Mouse (Mus musculus) hindbrain, embryonic 14.5 days (tissue): Measurements from ENCODE around the gene Epb41l1. TPM values are rescaled to one million over a fixed set of nuclear protein-coding genes. Genes with fewer than 3 reads are reported as not detected.

Experiments
- ATAC-seq: fragments of 200-750 bp; cut with Nextera tagmentation; 2 replicates; pipeline ENCODE4 v1.8.0; 2017; ENCODE audit warnings: moderate number of reproducible peaks, mild to moderate bottlenecking, moderate TSS enrichment, moderate library complexity; ENCODE audit not compliant: low FRiP score
- DNase-seq: peaks from one replicate; pipeline ENCODE4 v3.0.0-alpha.2; 2015; ENCODE audit warnings: low spot score
- H3K27ac ChIP-seq: fragments of 300-500 bp; sonication (generic); 2 replicates; pipeline ENCODE4 v1.5.1; 2014; ENCODE audit warnings: mild to moderate bottlenecking, moderate library complexity
- H3K27me3 ChIP-seq: fragments of 300-500 bp; sonication (generic); 2 replicates; pipeline ENCODE4 v1.6.1; 2014; ENCODE audit warnings: mild to moderate bottlenecking, low read length, mixed read lengths; ENCODE audit not compliant: control insufficient read depth, insufficient read depth
- H3K36me3 ChIP-seq: fragments of 300-500 bp; sonication (generic); replicated peaks from 2 replicates; pipeline ENCODE4 v1.6.1; 2014; ENCODE audit not compliant: control insufficient read depth, insufficient read depth
- H3K4me1 ChIP-seq: fragments of 300-500 bp; sonication (generic); replicated peaks from 2 replicates; pipeline ENCODE4 v1.6.1; 2014; ENCODE audit warnings: antibody characterized with exemption, low read length, mixed read lengths; ENCODE audit not compliant: control insufficient read depth, insufficient read depth
- H3K4me2 ChIP-seq: fragments of 300-500 bp; sonication (generic); replicated peaks from 2 replicates; pipeline ENCODE4 v1.6.1; 2014; ENCODE audit warnings: mild to moderate bottlenecking, moderate library complexity
- H3K4me3 ChIP-seq: fragments of 300-500 bp; sonication (generic); replicated peaks from 2 replicates; pipeline ENCODE4 v1.5.1; 2014; ENCODE audit warnings: mild to moderate bottlenecking, low read length
- H3K9ac ChIP-seq: fragments of 300-500 bp; sonication (generic); 2 replicates; pipeline ENCODE4 v1.6.1; 2014
- H3K9me3 ChIP-seq: fragments of 300-500 bp; sonication (generic); 2 replicates; pipeline ENCODE4 v1.6.1; 2016; ENCODE audit warnings: low read length; ENCODE audit not compliant: control insufficient read depth
- WGBS: fragments of 180-500 bp; shearing (Covaris S2); extraction: QIAGEN DNeasy Blood & Tissue Kit; methylation state at CpG from one replicate; pipeline ENCODE4 v1.1.7; 2014; 5-methylcytosine and 5-hydroxymethylcytosine counted together
- polyA plus RNA-seq: library from polyadenylated mRNA; unstranded; fragments of >200 nt; fragmentation: Nextera tagmentation; extraction: Ambion mirVana; gene quantifications from 2 replicates; pipeline ENCODE4 v1.2.1, GENCODE M21; 2014

Gene Epb41l1
- polyA plus RNA-seq, 1 experiment from 2014 or later = 19.5 TPM

DNA sequence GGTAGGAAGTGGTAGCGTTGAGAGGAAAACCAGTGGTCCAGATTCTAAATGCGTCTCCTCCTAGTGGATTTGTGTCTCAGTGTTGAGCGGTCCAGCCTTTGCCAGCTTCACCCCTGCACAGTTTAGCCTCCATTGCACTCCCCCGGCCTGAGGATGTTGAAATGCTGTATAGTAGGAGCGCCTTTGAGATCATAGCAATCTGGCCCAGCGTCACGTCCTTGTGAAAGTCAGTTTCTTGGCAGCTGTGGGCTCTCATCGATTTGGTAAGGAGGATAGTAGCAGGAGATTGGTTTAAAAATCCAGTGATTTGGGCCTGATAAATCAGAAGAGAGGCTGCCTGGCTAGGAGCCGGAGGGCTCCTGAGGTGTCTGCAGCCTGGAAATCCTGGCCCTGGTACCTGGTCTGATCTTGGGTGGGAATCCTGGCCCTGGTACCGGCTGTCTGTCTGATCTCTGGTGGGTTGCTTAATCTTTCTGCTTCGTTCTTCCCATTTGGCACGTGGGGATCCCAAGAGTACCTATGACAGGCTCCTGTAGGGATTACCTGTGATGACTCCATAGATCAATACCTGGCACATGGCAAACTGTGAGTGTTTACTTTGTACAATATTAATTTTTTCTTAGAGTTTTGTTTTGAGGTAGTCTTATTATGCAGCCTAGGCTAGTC, 65.5 kb downstream of the Epb41l1 start:
- WGBS = 94% methylated on average over 12 of the region's 12 CpGs
- peaks cover 3% of the 10 kb centered on the region; the same call in 1 of the 2 replicates for H3K4me1 ChIP-seq
- H3K27me3 ChIP-seq = no peaks in the 10 kb centered on the region
- no peaks in the 10 kb centered on the region for H3K9me3 ChIP-seq
- H3K4me2 ChIP-seq = no peak overlapping the region
- no peak overlapping the region for H3K27ac ChIP-seq
- DNase-seq (no peak), ATAC-seq (no peak)
- no peak overlapping the region for H3K9ac ChIP-seq
- H3K4me3 ChIP-seq = no peak overlapping the region
- no peaks in the 10 kb centered on the region for H3K36me3 ChIP-seq

DNA sequence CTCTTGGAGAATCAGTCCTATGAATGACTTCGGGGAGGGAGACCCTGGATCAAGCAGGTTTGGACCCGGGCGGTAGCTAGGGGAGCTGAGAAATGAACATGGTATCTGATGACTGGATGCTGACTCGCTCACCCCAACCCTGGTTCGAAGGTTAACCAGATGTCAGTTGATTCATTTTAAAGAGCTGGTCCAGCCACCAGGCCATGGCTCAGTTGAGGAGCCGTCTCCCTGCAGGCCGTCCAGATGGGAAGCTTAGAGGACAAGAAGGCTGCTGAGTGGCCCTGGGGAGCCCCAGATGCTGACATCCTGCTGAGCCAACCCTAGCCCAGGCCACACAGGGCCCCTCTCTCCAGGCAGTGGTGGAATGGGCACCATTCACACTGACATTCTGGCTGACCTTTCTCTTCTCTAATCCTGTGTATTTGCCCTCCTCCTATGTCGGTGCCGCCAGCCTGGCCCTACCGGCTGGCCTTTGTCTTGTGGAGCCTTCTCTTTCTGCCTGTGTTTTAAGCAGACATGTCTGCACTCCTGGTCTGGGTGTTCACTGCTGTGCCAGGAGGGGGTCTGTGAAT, 67.0 kb downstream of the Epb41l1 start:
- Histone ChIP-seq H3K9me3 (no peaks in the 10 kb centered on the region), H3K27ac (no peak overlapping the region), H3K9ac (no peak overlapping the region), H3K36me3 (no peaks in the 10 kb centered on the region), H3K27me3 (no peaks in the 10 kb centered on the region), H3K4me3 (no peak overlapping the region), H3K4me2 (no peak overlapping the region), H3K4me1 (peaks cover 3% of the 10 kb centered on the region; the same call in 1 of the 2 replicates)
- DNase-seq (no peak), ATAC-seq (no peak)
- WGBS = 63% methylated on average over 10 of the region's 10 CpGs

DNA sequence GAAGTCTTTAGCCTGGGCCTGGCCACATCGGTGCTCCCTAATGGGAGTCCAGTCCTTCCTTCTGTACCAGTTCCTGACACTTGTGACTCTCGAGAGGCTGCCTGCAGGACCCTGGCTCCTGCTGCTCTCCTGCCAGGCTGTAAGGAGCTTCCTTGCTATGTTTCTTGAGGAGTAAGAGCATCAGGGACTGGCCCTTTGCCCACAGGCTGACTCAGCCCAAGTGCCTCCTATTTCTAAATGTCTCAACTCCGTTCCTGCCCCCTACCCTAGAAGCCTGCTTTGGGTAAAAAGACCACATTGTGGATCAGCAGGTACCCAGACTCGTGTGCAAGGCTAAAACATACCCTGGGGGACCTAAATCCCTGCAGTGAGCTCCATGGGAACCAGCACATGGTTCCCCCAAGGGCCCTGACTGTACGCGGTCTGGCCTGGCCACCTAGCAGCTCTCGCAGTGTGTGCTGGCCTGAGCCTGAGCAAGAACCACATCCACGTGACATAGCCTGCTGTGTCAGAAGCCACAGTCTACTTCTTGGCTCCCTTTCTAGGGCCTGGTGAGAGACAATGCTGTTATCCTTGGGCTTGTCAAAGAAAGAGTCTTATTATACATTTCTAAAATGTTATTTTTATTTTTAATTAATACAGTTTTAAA, 67.6 kb downstream of the Epb41l1 start:
- 72% methylated on average over 8 of the region's 8 CpGs for WGBS
- Histone ChIP-seq H3K4me2 (no peak overlapping the region), H3K27me3 (no peaks in the 10 kb centered on the region), H3K36me3 (no peaks in the 10 kb centered on the region), H3K9ac (no peak overlapping the region), H3K9me3 (no peaks in the 10 kb centered on the region), H3K4me1 (peaks cover 5% of the 10 kb centered on the region; the same call in 1 of the 2 replicates), H3K4me3 (no peak overlapping the region), H3K27ac (no peak overlapping the region)
- ATAC-seq = no peak
- no peak for DNase-seq

DNA sequence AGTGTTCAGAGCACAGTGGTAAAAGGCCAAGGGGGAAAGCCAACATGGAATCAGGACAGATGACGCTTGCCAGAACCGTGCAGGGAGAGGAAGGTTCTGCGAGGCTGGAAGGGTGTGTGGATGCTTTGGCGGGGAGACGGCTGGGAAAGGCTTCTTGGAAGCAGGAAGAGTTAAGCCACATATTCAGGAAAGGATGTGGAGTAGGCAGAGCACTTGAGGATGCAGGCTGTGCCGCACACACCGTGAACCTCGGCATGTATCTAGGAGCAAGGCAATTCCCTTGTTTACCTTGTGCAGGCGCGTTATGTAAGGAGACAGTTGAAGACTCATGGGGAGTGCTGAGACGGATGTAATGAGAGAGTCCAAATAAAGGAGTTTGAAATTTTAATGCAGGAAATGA, 69.5 kb downstream of the Epb41l1 start:
- WGBS = 57% methylated on average over 11 of the region's 11 CpGs
- peaks cover 10% of the 10 kb centered on the region for H3K36me3 ChIP-seq
- DNase-seq (no peak), ATAC-seq (no peak)
- H3K9me3 ChIP-seq = no peaks in the 10 kb centered on the region
- H3K9ac ChIP-seq = no peak overlapping the region
- H3K27me3 ChIP-seq = no peaks in the 10 kb centered on the region
- H3K27ac ChIP-seq = no peak overlapping the region
- no peak overlapping the region for H3K4me3 ChIP-seq
- no peak overlapping the region for H3K4me2 ChIP-seq
- H3K4me1 ChIP-seq = peaks cover 12% of the 10 kb centered on the region

DNA sequence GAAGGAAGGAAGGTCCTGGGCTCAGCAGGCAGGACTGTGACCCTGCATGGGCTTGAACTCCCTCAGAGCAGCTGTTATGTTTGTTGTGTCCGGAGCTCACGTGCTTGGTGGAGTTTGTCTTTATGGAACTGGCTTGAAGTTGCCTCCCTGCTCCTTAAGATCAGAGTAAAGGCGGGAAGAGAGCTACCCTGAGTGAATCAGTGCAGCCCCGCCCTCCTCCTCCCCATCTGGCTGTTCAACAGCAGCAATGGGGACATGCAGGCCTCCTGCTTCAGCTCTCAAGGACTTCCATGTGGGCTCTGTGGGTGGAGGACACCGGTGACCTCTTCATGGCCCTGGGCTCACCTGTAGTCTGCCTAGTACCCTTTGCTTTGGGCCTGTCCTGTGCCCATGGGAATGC, 71.1 kb downstream of the Epb41l1 start:
- ATAC-seq = no peak
- Histone ChIP-seq H3K9me3 (no peaks in the 10 kb centered on the region), H3K27me3 (no peaks in the 10 kb centered on the region), H3K27ac (no peak overlapping the region), H3K4me1 (peaks cover 12% of the 10 kb centered on the region), H3K4me3 (no peak overlapping the region), H3K36me3 (peaks cover 27% of the 10 kb centered on the region), H3K9ac (no peak overlapping the region), H3K4me2 (no peak overlapping the region)
- 66% methylated on average over 5 of the region's 5 CpGs for WGBS
- no peak for DNase-seq

DNA sequence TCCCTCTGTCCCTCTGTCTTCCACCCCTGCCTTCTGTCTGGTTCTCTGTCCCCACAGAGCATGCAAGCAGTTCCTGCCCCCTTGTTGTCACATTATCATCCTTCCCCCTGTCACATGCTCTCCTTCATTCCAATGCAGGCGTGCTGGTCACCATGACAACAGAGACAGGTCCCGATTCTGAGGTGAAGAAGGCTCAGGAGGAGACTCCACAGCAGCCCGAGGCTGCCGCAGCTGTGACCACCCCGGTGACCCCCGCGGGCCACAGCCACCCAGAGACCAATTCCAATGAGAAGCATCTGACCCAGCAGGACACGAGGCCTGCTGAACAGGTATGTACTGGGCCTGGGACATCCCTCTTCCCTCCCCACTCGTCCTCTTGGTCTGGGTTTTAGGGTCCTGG, 73.1 kb downstream of the Epb41l1 start:
- H3K27me3 ChIP-seq = no peaks in the 10 kb centered on the region
- no peaks in the 10 kb centered on the region for H3K9me3 ChIP-seq
- WGBS = 25% methylated on average over 9 of the region's 9 CpGs
- no peak overlapping the region for H3K4me2 ChIP-seq
- DNase-seq = no peak
- no peak overlapping the region for H3K4me3 ChIP-seq
- peaks cover 9% of the 10 kb centered on the region for H3K4me1 ChIP-seq
- H3K9ac ChIP-seq = no peak overlapping the region
- no peak for ATAC-seq
- no peak overlapping the region for H3K27ac ChIP-seq
- peaks cover 37% of the 10 kb centered on the region for H3K36me3 ChIP-seq

DNA sequence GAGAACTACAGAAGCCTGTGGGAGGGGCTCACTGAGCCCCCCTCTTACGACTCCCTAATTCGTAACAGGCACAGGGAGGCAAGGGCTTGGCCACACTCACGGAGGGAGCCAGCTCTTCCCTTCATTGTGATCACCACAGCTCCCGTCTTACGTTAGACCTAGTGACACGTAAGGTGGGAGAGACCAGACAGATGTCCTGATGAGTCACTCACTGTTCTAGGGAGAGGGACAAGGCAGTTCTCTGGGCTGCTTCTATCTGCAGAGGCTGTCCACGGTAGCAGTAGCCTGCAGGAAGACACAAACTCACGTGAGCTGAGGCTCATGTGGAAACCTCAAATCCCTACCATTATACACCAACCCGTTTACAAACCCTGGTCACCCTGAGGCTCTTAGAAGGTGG, 73.8 kb downstream of the Epb41l1 start:
- no peak overlapping the region for H3K4me3 ChIP-seq
- ATAC-seq (no peak), DNase-seq (no peak)
- 83% methylated on average over 9 of the region's 9 CpGs for WGBS
- no peak overlapping the region for H3K27ac ChIP-seq
- no peaks in the 10 kb centered on the region for H3K9me3 ChIP-seq
- H3K4me1 ChIP-seq = peaks cover 9% of the 10 kb centered on the region
- H3K36me3 ChIP-seq = peaks cover 44% of the 10 kb centered on the region
- no peak overlapping the region for H3K4me2 ChIP-seq
- no peaks in the 10 kb centered on the region for H3K27me3 ChIP-seq
- no peak overlapping the region for H3K9ac ChIP-seq

DNA sequence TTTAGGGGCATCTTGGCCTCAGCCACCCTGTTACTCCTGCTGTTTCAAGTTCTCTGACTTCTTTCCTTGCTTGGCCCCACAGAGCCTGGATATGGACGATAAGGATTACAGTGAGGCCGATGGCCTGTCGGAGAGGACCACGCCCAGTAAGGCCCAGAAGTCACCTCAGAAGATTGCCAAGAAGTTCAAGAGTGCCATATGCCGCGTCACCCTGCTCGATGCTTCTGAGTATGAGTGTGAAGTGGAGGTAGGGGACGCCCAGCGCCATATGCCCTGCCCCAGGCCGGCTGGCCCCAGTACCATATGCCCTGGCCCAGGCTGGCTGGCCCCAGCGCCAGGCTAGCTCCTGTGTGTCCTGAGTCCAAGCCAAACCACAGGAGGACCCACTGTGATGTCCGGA, 74.2 kb downstream of the Epb41l1 start:
- Histone ChIP-seq H3K27me3 (no peaks in the 10 kb centered on the region), H3K36me3 (peaks cover 49% of the 10 kb centered on the region), H3K9me3 (no peaks in the 10 kb centered on the region), H3K27ac (no peak overlapping the region), H3K9ac (no peak overlapping the region), H3K4me3 (no peak overlapping the region), H3K4me2 (no peak overlapping the region), H3K4me1 (peaks cover 9% of the 10 kb centered on the region)
- ATAC-seq (no peak), DNase-seq (no peak)
- 94% methylated on average over 12 of the region's 12 CpGs for WGBS

DNA sequence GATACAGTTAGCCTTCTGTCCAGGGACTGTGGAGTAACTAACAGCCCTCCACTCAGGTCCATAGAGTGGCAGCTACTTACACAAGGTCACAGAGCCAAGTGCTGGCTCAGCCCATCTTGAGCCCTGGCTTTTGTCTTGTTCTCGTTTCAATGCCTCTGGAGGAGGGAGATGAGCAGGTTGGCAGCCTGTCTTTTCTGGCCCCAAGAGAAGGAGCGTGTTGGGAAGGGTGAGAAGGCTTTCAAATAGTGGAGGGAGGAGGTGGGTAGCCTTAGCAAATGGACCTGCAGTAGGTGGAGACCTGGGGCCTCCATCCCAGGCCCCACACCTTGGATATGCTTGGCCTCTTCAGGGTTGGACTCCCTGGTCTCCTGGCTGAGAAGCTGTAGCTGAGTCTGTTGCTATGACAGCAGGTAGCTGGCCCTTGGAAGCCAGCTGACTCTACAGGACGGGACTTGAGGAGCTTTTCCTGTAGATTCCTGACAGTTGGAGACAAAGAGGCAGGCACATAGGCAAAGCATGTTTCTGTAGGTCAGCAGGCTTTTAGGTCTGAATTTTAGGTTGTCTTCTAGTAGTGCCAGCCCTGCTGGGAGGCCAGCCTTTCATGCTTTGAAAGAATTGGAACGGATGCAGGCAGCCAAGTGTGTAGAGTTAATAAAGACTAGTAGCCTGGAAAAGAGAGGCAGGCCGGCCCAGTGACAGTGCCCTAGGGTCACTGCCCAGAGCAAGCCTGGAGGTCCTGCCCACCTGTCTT, 76.3 kb downstream of the Epb41l1 start:
- Histone ChIP-seq H3K4me3 (no peak overlapping the region), H3K27ac (no peak overlapping the region), H3K36me3 (peaks cover 69% of the 10 kb centered on the region), H3K9ac (no peak overlapping the region), H3K4me2 (no peak overlapping the region), H3K4me1 (peaks cover 9% of the 10 kb centered on the region), H3K9me3 (no peaks in the 10 kb centered on the region), H3K27me3 (no peaks in the 10 kb centered on the region)
- no peak for DNase-seq
- WGBS = 32% methylated on average over 5 of the region's 5 CpGs
- no peak for ATAC-seq
